Mouse (Mus musculus) liver, postnatal 0 days (tissue): Measurements from ENCODE around the gene Ripk3. TPM values are rescaled to one million over a fixed set of nuclear protein-coding genes. Genes with fewer than 3 reads are reported as not detected.

ENCODE experiments used
- ATAC-seq: fragments of 200-750 bp; cut with Nextera tagmentation; 2 replicates; pipeline ENCODE4 v1.8.0; 2017; ENCODE audit warnings: mild to moderate bottlenecking, moderate library complexity
- DNase-seq: peaks from one replicate; pipeline ENCODE4 v3.0.0-alpha.2; 2016
- H3K27ac ChIP-seq: fragments of 300-500 bp; sonication (generic); 2 replicates; pipeline ENCODE4 v1.5.1; 2014; ENCODE audit warnings: antibody characterized with exemption, moderate library complexity, mild to moderate bottlenecking, low read depth
- H3K27me3 ChIP-seq: fragments of 300-500 bp; sonication (generic); 2 replicates; pipeline ENCODE4 v1.6.1; 2014; ENCODE audit warnings: low read length, control low read depth, mixed read lengths; ENCODE audit not compliant: insufficient read depth
- H3K36me3 ChIP-seq: fragments of 300-500 bp; sonication (generic); replicated peaks from 2 replicates; pipeline ENCODE4 v1.6.1; 2014; ENCODE audit warnings: mild to moderate bottlenecking, control low read depth, low read length, moderate library complexity, mixed read lengths; ENCODE audit not compliant: insufficient read depth
- H3K4me1 ChIP-seq: fragments of 300-500 bp; sonication (generic); 2 replicates; pipeline ENCODE4 v1.6.1; 2014; ENCODE audit warnings: antibody characterized with exemption, mild to moderate bottlenecking, control low read depth; ENCODE audit not compliant: insufficient read depth
- H3K4me2 ChIP-seq: fragments of 300-500 bp; sonication (generic); 2 replicates; pipeline ENCODE4 v1.6.1; 2014; ENCODE audit warnings: low read depth, mild to moderate bottlenecking, low read length, moderate library complexity, mixed read lengths
- H3K4me3 ChIP-seq: fragments of 300-500 bp; sonication (generic); 2 replicates; pipeline ENCODE4 v1.5.1; 2014; ENCODE audit warnings: low read depth, low read length
- H3K9ac ChIP-seq: fragments of 300-500 bp; sonication (generic); replicated peaks from 2 replicates; pipeline ENCODE4 v1.6.1; 2014; ENCODE audit warnings: mild to moderate bottlenecking, moderate library complexity
- H3K9me3 ChIP-seq: fragments of 300-500 bp; sonication (generic); 2 replicates; pipeline ENCODE4 v1.6.1; 2016; ENCODE audit warnings: mild to moderate bottlenecking, control low read depth, low read length, mixed read lengths
- CTCF ChIP-seq: sonication (generic); IDR thresholded peaks from 2 replicates; pipeline ENCODE4 v1.5.1; 2016; ENCODE audit warnings: antibody characterized with exemption, low read depth
- EP300 ChIP-seq: IDR thresholded peaks from 2 replicates; pipeline ENCODE4 v1.6.1; 2016; ENCODE audit warnings: antibody characterized with exemption, low read depth, mild to moderate bottlenecking
- WGBS: fragments of 180-500 bp; shearing (Covaris S2); extraction: QIAGEN DNeasy Blood & Tissue Kit; methylation state at CpG from one replicate; pipeline ENCODE4 v1.1.7; 2014; ENCODE audit not compliant: insufficient replicate concordance; 5-methylcytosine and 5-hydroxymethylcytosine counted together
- polyA plus RNA-seq: library from polyadenylated mRNA; unstranded; fragments of >200 nt; fragmentation: Nextera tagmentation; extraction: Ambion mirVana; gene quantifications from 2 replicates; pipeline ENCODE4 v1.2.1, GENCODE M21; 2015

The Ripk3 gene
- polyA plus RNA-seq, 1 experiment from 2014 or later, result 10.3 TPM

DNA sequence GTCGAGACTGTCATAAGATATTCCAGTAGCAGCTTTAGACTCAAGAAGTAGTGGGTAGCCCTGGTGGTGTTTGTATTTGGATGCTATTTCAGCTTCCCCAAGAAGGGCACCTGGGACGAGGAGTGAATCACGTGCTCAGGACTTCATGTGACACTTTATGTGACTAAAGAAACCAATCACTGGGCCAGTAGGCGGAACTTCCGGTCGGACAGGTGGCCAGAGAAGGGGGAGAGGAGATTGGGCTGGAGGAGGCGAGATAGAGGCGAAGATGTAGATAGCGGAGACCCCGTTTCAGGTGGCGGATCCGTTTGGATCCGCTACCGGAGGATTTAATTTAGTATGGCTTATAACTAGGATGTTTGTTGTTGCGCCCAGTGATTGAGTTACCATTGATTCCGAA lies 26.2 kb upstream of the Ripk3 start:
- H3K36me3 ChIP-seq, result no peaks in the 10 kb centered on the region
- H3K4me1 ChIP-seq, result no peaks in the 10 kb centered on the region
- peak; percentile 51 for DNase-seq
- TF ChIP-seq EP300, result no peak
- H3K9me3 ChIP-seq, result no peaks in the 10 kb centered on the region
- H3K9ac ChIP-seq, result no peak overlapping the region
- 28% methylated on average over 16 of the region's 16 CpGs for WGBS
- ATAC-seq, result peak; percentile 76
- H3K4me3 ChIP-seq, result peak overlapping the region; percentile 38
- H3K27ac ChIP-seq, result no peak overlapping the region
- H3K4me2 ChIP-seq, result peak overlapping the region; percentile 67
- no peaks in the 10 kb centered on the region for H3K27me3 ChIP-seq

DNA sequence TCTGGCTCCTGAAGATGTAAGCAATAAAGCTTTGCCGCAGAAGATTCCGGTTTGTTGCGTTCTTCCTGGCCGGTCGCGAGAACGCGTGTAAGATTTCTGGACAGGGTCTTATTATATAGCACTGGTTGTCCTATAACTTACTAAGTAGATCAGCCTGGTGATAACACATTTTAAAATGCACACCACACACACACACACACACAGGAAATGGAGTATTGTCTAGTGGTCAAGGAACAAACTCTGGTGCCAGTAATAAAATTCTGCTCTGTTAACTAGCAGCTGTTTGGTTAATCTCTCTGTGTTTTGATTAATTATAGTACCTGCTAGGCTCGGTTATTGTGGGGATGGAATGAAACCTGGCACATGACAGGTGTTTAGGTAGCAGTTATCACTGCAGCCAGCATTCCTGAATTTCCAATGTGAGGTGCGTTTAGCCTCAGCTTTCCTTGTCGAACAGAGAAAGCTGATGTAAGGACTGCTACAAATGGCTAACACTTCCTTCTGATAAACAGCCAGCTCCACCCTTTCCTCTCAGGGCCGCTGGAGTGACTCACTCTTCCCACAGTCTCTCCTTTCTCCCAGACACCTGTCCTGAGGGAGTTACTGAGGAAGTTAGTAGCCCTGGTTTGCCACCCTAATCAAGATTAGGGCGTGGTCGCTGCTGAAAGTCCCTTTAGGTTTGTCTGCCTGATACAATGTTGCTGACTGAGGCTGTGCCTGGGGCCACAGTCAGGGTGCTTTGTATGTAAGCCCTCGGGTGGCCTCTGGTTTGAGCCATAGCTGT lies 6.9 kb upstream of the Ripk3 start:
- Histone ChIP-seq H3K4me3 (no peak overlapping the region), H3K27me3 (no peaks in the 10 kb centered on the region), H3K4me2 (no peak overlapping the region), H3K27ac (no peak overlapping the region), H3K9me3 (no peaks in the 10 kb centered on the region), H3K9ac (no peak overlapping the region), H3K36me3 (no peaks in the 10 kb centered on the region), H3K4me1 (no peaks in the 10 kb centered on the region)
- DNase-seq (no peak), ATAC-seq (no peak)
- TF ChIP-seq CTCF (no peak), EP300 (no peak)
- WGBS, result 68% methylated on average over 15 of the region's 15 CpGs

- TF ChIP-seq EP300 (no peak), CTCF (no peak)
- no peaks in the 10 kb centered on the region for H3K9me3 ChIP-seq
- no peak overlapping the region for H3K4me3 ChIP-seq
- H3K4me1 ChIP-seq, result no peaks in the 10 kb centered on the region
- H3K9ac ChIP-seq, result no peak overlapping the region
- no peaks in the 10 kb centered on the region for H3K36me3 ChIP-seq
- DNase-seq, result no peak
- WGBS, result 57% methylated on average over 2 of the region's 2 CpGs
- ATAC-seq, result no peak
- no peak overlapping the region for H3K27ac ChIP-seq
- H3K4me2 ChIP-seq, result no peak overlapping the region
- H3K27me3 ChIP-seq, result no peaks in the 10 kb centered on the region
These were observed 5.3 kb upstream of the Ripk3 start for GRCm38 (mm10) chr14:55793946-55794345.

DNA sequence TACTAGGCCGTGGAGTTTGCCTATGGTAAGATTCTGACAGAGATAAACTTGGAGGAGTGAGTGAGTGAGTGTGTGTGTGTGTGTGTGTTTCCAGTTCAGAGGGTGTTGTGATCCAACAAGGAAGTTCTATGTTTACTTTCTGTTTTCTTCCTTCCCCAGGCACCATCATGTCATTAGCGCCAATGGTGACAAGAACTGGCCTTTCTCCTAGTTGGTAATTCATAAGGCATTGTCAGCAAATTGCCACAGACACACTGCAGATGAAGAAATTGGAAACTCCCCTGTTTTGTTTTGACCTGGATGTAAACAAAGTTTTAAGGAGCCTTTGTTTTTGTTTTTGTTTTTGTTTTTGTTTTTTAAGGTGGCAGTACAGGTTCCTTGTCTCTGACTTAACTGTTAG lies 4.8 kb upstream of the Ripk3 start:
- Histone ChIP-seq H3K9ac (no peak overlapping the region), H3K27me3 (peaks cover 1% of the 10 kb centered on the region; the same call in 1 of the 2 replicates), H3K9me3 (no peaks in the 10 kb centered on the region), H3K4me3 (no peak overlapping the region), H3K4me1 (peaks cover 4% of the 10 kb centered on the region), H3K36me3 (no peaks in the 10 kb centered on the region), H3K4me2 (no peak overlapping the region), H3K27ac (no peak overlapping the region)
- 57% methylated on average over 2 of the region's 2 CpGs for WGBS
- no peak for TF ChIP-seq CTCF
- TF ChIP-seq EP300, result no peak
- no peak for ATAC-seq
- DNase-seq, result no peak

GRCm38 (mm10) chr14:55787731-55788130 lies 934 bp downstream of the Ripk3 start:
- H3K27me3 ChIP-seq, result peaks cover 22% of the 10 kb centered on the region
- WGBS, result 39% methylated on average over 11 of the region's 11 CpGs

DNA sequence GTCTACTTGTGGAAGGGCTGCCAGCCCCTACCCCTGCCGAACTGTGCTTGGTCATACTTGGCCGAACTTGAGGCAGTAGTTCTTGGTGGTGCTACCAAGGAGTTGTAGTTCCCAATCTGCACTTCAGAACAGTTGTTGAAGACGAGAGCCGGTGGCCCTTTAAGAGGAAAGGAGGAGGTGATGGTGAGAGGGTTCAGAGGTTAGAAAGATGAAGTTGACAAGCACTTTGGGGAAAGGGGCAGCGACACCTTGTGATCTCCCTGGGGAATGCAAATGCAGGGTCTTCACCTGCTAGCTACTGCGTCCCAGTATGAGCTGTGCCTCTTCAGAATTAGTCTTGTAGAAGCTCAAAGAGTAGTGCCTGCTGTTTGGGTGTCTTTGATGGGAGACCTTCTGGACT lies 3.5 kb downstream of the Ripk3 start:
- Histone ChIP-seq H3K36me3 (no peaks in the 10 kb centered on the region), H3K4me1 (peaks cover 14% of the 10 kb centered on the region), H3K9ac (no peak overlapping the region), H3K4me2 (no peak overlapping the region), H3K9me3 (no peaks in the 10 kb centered on the region), H3K27me3 (peaks cover 33% of the 10 kb centered on the region), H3K27ac (no peak overlapping the region), H3K4me3 (no peak overlapping the region)
- DNase-seq (no peak), ATAC-seq (no peak)
- no peak for TF ChIP-seq EP300
- TF ChIP-seq CTCF, result peak; percentile 47
- 47% methylated on average over 6 of the region's 6 CpGs for WGBS

More at GRCm38 (mm10) chr14:55787731-55788130, 934 bp downstream of the Ripk3 start:
- Histone ChIP-seq H3K36me3 (no peaks in the 10 kb centered on the region), H3K9ac (no peak overlapping the region), H3K4me1 (peaks cover 14% of the 10 kb centered on the region), H3K27ac (no peak overlapping the region), H3K9me3 (no peaks in the 10 kb centered on the region), H3K4me3 (peak overlapping the region; percentile 60), H3K4me2 (peak overlapping the region; percentile 94)
- ATAC-seq (no peak), DNase-seq (no peak)
- TF ChIP-seq CTCF (no peak), EP300 (no peak)
